ENCODE assay signal across 9 mouse cellular contexts in the genomic region with DNA sequence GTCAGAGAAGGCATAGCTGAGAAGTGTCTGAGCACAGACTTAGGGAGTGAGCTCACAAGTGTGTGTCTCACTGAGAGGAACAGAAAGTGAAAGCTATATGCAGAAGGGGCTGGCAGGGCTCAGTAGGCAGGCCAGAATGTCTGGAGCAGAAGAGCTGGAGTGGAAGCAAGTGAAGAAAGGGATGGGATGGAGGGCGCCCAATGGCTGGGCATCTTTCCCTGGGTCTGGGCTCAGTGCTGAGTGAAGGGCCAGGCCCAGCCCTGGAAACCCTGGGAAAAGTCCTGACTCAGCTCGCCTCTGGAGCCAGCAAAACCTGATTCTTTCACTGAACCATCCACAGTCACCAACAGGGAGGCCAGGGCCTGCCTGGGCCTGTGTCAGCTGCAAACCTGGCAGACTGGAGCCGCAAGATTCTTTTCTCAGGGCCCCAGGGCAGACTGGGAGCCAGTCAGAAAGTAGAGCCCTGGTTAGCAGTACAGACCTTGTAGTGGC. TPM values are rescaled to one million over a fixed set of nuclear protein-coding genes. Genes with fewer than 3 reads are reported as not detected.
DNase-seq lines count a peak whose midpoint lies in the region; ATAC-seq lines count a peak whose summit lies in the region.
"Had no signal": no experiment of that assay in that cellular context is flagged by ENCODE, and none has a peak within 500 bp of the region (broad histone marks: within the 10 kb centered on the region; RNA-seq: fewer than 3 reads in every experiment).

No protein-coding gene starts in this region.

- H3K4me3 ChIP-seq in lung, embryonic 15.5 days, result no peak overlapping the region
- no peak overlapping the region for H3K4me3 ChIP-seq in hindbrain, embryonic 14.5 days (replicated peaks; ENCODE audit: low read length)
- H3K4me3 ChIP-seq: neural tube, embryonic 12.5 days had no signal

- peak; percentile 36; the same call in 1 of the 2 replicates for ATAC-seq in lung, embryonic 15.5 days (ENCODE audit: borderline replicate concordance, extremely low read depth, low FRiP score, low TSS enrichment)
- no peak for ATAC-seq in hindbrain, embryonic 14.5 days (ENCODE audit: low FRiP score)

- no peaks in the 10 kb centered on the region for H3K9me3 ChIP-seq in lung, embryonic 15.5 days
- no peaks in the 10 kb centered on the region for H3K9me3 ChIP-seq in hindbrain, embryonic 14.5 days (ENCODE audit: control insufficient read depth, low read length)
- H3K9me3 ChIP-seq: neural tube, embryonic 12.5 days had no signal

- H3K4me1 ChIP-seq in lung, embryonic 15.5 days, result 0 out of 2 replicates have a peak, but pooled peaks cover 5% of the 10 kb centered on the region
- H3K4me1 ChIP-seq in hindbrain, embryonic 14.5 days (replicated peaks; ENCODE audit: control insufficient read depth, insufficient read depth, low read length), result no peaks in the 10 kb centered on the region
- H3K4me1 ChIP-seq: neural tube, embryonic 12.5 days had no signal

- H3K36me3 ChIP-seq in lung, embryonic 15.5 days, result no peaks in the 10 kb centered on the region
- H3K36me3 ChIP-seq in hindbrain, embryonic 14.5 days (replicated peaks; ENCODE audit: control insufficient read depth, insufficient read depth), result no peaks in the 10 kb centered on the region
- H3K36me3 ChIP-seq: neural tube, embryonic 12.5 days had no signal

- intact Hi-C loops in left cerebral cortex, postnatal 25 days (cut with DNase I), result no loop called here

- H3K9ac ChIP-seq in lung, embryonic 15.5 days, result no peak overlapping the region
- H3K9ac ChIP-seq in hindbrain, embryonic 14.5 days, result no peak overlapping the region
- H3K9ac ChIP-seq: neural tube, embryonic 12.5 days had no signal

- peak overlapping the region; percentile 74 for H3K27ac ChIP-seq in lung, embryonic 15.5 days
- H3K27ac ChIP-seq in hindbrain, embryonic 14.5 days, result no peak overlapping the region
- H3K27ac ChIP-seq: neural tube, embryonic 12.5 days had no signal

- no peaks in the 10 kb centered on the region for H3K27me3 ChIP-seq in lung, embryonic 15.5 days
- no peaks in the 10 kb centered on the region for H3K27me3 ChIP-seq in hindbrain, embryonic 14.5 days (ENCODE audit: control insufficient read depth, insufficient read depth, low read length)
- H3K27me3 ChIP-seq: neural tube, embryonic 12.5 days had no signal

- no peak overlapping the region for H3K4me2 ChIP-seq in lung, embryonic 15.5 days
- no peak overlapping the region for H3K4me2 ChIP-seq in hindbrain, embryonic 14.5 days (replicated peaks)
- H3K4me2 ChIP-seq: neural tube, embryonic 12.5 days had no signal

- 54% methylated on average over 3 of the region's 3 CpGs for WGBS in lung, embryonic 15.5 days
- WGBS in hindbrain, embryonic 14.5 days, result 89% methylated on average over 3 of the region's 3 CpGs

- peak; percentile 39 for DNase-seq in testis, postnatal 14 days (ENCODE audit: low spot score)
- DNase-seq in testis, postnatal 10 days (ENCODE audit: low spot score), result no peak
- DNase-seq in induced T-regulatory cell, adult 2 months (ENCODE audit: low read depth), result peak; percentile 20
- DNase-seq in left cerebral cortex, adult 8-10 months (ENCODE audit: low spot score in 2 of 2), result no peak
- DNase-seq in left cerebral cortex, postnatal 25 days (ENCODE audit: low spot score in 2 of 2), result no peak
- no peak for DNase-seq in heart, postnatal 4 days
- DNase-seq in hindbrain, embryonic 14.5 days (ENCODE audit: low spot score), result no peak

RNA-seq across cellular contexts. Expression of a gene that starts 9.5 kb away (rescaled TPM):
- 8.3 and 9.0 TPM in 2 replicates for polyA plus RNA-seq in lung, embryonic 15.5 days (2015; fragmentation: Nextera tagmentation; extraction: Ambion mirVana)
- total RNA-seq in left cerebral cortex, adult 8-10 months (2022), result 100 to 1,000 TPM in 1 of 4 experiments, 10 to 100 TPM in 3; 92.7 to 111 (median 96.1) TPM
- total RNA-seq in left cerebral cortex, postnatal 25 days (2021), result 10 to 100 TPM; 72.9 to 84.4 TPM
- total RNA-seq in heart, postnatal 4 days (2021), result 100 to 1,000 TPM; 125 to 128 TPM
- 5.8 and 7.5 TPM in 2 replicates for polyA plus RNA-seq in hindbrain, embryonic 14.5 days (2014; fragmentation: Nextera tagmentation; extraction: Ambion mirVana)

RNA-seq across cellular contexts. Expression of a gene that starts 39.4 kb away (rescaled TPM):
- polyA plus RNA-seq in lung, embryonic 15.5 days (2015; fragmentation: Nextera tagmentation; extraction: Ambion mirVana), result 106 and 117 TPM in 2 replicates
- 1 to 10 TPM; 1.9 to 2.9 (median 2.3) TPM for total RNA-seq in left cerebral cortex, adult 8-10 months (2022)
- 1 to 10 TPM; 2.3 to 2.5 TPM for total RNA-seq in left cerebral cortex, postnatal 25 days (2021)
- under 1 TPM; 0.10 to 0.23 TPM for total RNA-seq in heart, postnatal 4 days (2021)
- polyA plus RNA-seq in hindbrain, embryonic 14.5 days (2014; fragmentation: Nextera tagmentation; extraction: Ambion mirVana), result 1.5 and 2.6 TPM in 2 replicates

RNA-seq across cellular contexts. Expression of a gene that starts 53.0 kb away (rescaled TPM):
- 20.2 and 22.1 TPM in 2 replicates for polyA plus RNA-seq in lung, embryonic 15.5 days (2015; fragmentation: Nextera tagmentation; extraction: Ambion mirVana)
- total RNA-seq in left cerebral cortex, adult 8-10 months (2022), result under 1 TPM; 0.33 to 0.62 (median 0.40) TPM
- total RNA-seq in left cerebral cortex, postnatal 25 days (2021), result under 1 TPM; 0.34 to 0.64 TPM
- 1 to 10 TPM; 8.1 to 9.0 TPM for total RNA-seq in heart, postnatal 4 days (2021)
- 3.8 and 4.1 TPM in 2 replicates for polyA plus RNA-seq in hindbrain, embryonic 14.5 days (2014; fragmentation: Nextera tagmentation; extraction: Ambion mirVana)

Comparison
In these comparisons a context has a peak if more than half of its experiments do, and no peak if none do; other contexts are left out.
1. DNase-seq: peak in testis, postnatal 14 days (single experiment) and induced T-regulatory cell, adult 2 months (single experiment); none in testis, postnatal 10 days (single experiment), left cerebral cortex, adult 8-10 months (0 of 2), left cerebral cortex, postnatal 25 days (0 of 2), heart, postnatal 4 days (single experiment) and hindbrain, embryonic 14.5 days (single experiment).
2. RNA of a gene that starts 53.0 kb away (total RNA-seq): 8.1 to 9.0 TPM in heart, postnatal 4 days; 0.34 to 0.64 TPM in left cerebral cortex, postnatal 25 days and 0.33 to 0.62 TPM in left cerebral cortex, adult 8-10 months; every median in the first group is over 4 times any median in the second.